Mouse (Mus musculus): ENCODE measurements at regions not wholly inside any gene's neighbourhood (a gene's known extent, or its start where the extent isn't known, plus 50 kb on each side); places are given as distances from the start of the nearest gene placed in this dataset.

DNA sequence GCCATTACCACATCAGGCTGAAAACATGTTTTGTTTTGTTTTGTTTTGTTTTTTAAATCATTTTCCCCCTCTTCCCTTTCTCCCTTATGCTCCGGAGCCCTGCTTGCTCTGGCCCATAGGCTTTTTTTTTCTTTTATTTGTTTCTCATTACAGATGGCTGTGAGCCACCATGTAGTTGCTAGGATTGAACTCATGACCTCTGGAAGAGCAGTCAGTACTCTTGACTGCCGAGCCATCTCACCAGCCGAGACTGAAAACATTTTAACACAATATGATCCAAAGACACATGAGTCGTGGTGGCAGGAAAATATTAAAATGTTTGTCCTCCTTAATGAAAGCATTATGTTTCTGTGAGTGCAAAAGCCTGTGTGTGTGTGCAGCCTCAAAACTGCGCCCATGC, 65.8 kb upstream of the Sept5 start:
- TF ChIP-seq CTCF (conservative IDR thresholded peaks at IDR 0.05; ENCODE audit: low read length) (no peak), POU5F1 (IDR thresholded peaks at IDR 0.05; ENCODE audit: borderline replicate concordance, low read length) (no peak), NANOG (IDR thresholded peaks at IDR 0.05; ENCODE audit: borderline replicate concordance, low read length) (no peak)
